Mouse (Mus musculus): ENCODE data around the gene Ntm. TPM values are rescaled to one million over a fixed set of nuclear protein-coding genes. Genes with fewer than 3 reads are reported as not detected.

The Ntm gene
- polyA plus RNA-seq, 1 experiment, result 0.48 TPM

DNA sequence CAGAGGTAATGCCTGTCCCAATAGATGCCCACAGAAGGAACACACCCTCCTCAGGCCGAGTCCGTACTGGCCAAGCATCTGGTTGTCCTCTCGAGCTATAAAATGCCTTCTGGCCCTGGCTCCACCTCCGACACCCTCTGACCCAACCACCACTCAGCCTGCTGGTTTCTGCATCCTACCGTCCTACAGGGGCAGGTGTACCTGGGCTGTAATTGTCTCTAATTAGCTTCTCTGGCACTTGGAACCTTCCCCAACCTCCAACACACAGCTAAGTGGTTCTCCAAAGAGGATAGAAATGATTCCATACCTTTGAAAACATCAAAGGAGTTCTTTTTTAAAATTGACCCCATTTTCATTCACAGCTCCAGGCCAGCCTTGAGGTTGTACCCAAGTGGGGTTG lies 311.1 kb downstream of the Ntm start:
- H3K27ac ChIP-seq (replicated peaks; ENCODE audit: low read depth, low read length), result no peak overlapping the region
- no peak overlapping the region for H3K4me3 ChIP-seq (ENCODE audit: insufficient read depth, low read depth, low read length)
- no peaks in the 10 kb centered on the region for H3K4me1 ChIP-seq (ENCODE audit: control insufficient read depth, insufficient read depth, insufficient read length, low read length)

DNA sequence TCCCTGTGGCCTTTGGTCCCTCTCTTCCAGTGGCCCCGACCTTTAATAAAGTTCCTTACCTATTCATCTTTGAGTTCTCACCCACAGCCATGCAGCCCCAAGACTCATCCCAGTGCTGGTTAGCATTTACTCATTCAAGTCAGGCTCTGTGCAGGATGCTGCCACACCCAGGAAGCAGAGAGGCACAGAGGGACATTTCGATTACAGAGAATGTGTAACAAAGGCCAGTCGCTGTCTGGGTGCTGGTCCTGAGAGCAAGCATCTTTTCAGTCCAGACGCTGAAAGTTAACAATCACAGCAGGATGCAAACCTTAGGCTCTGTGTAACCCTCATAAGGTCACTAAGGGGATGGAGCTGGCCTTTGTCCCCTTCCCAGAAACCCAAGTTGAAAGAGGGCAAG lies 311.7 kb downstream of the Ntm start:
- H3K4me3 ChIP-seq (ENCODE audit: insufficient read depth, low read depth, low read length), result no peak overlapping the region
- H3K4me1 ChIP-seq (ENCODE audit: control insufficient read depth, insufficient read depth, insufficient read length, low read length), result no peaks in the 10 kb centered on the region
- no peak overlapping the region for H3K27ac ChIP-seq (replicated peaks; ENCODE audit: low read depth, low read length)

GRCm38 (mm10) chr9:29650679-29651078 lies 312.3 kb downstream of the Ntm start:
- Histone ChIP-seq H3K4me3 (ENCODE audit: insufficient read depth, low read depth, low read length) (no peak overlapping the region), H3K27ac (replicated peaks; ENCODE audit: low read depth, low read length) (no peak overlapping the region), H3K4me1 (ENCODE audit: control insufficient read depth, insufficient read depth, insufficient read length, low read length) (no peaks in the 10 kb centered on the region)

GRCm38 (mm10) chr9:29650266-29650665 lies 312.7 kb downstream of the Ntm start:
- Histone ChIP-seq H3K27ac (replicated peaks; ENCODE audit: low read depth, low read length) (no peak overlapping the region), H3K4me3 (ENCODE audit: insufficient read depth, low read depth, low read length) (no peak overlapping the region), H3K4me1 (ENCODE audit: control insufficient read depth, insufficient read depth, insufficient read length, low read length) (no peaks in the 10 kb centered on the region)

- Histone ChIP-seq H3K4me1 (ENCODE audit: control insufficient read depth, insufficient read depth, insufficient read length, low read length) (no peaks in the 10 kb centered on the region), H3K27ac (replicated peaks; ENCODE audit: low read depth, low read length) (no peak overlapping the region)
Observed at GRCm38 (mm10) chr9:29648256-29648655, 314.7 kb downstream of the Ntm start.

DNA sequence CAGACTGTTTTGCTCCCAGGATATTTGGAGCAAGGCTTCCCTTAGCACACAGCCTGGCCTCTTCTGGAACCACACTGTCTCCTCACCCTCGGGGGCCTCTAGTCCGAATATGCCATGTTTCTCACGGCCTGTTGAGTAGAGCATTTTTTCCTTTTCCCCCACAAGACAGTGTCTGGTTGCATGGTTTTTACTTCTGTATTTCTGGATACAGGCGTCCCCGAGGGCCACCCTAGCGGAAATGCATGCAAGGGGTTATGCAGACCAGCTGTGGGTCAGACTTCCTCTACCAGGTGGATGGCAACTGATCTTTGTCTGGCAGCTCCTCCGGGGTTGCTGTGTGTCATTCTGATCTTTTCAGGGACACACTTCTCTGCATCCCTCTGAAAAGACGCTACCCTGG lies 315.2 kb downstream of the Ntm start:
- H3K4me3 ChIP-seq (ENCODE audit: insufficient read depth, low read depth, low read length), result no peak overlapping the region
- no peak overlapping the region for H3K27ac ChIP-seq (replicated peaks; ENCODE audit: low read depth, low read length)
- no peaks in the 10 kb centered on the region for H3K4me1 ChIP-seq (ENCODE audit: control insufficient read depth, insufficient read depth, insufficient read length, low read length)

More at GRCm38 (mm10) chr9:29648256-29648655, 314.7 kb downstream of the Ntm start:
- no peak overlapping the region for H3K4me3 ChIP-seq (ENCODE audit: insufficient read depth, low read depth, low read length)

- Histone ChIP-seq H3K4me1 (ENCODE audit: control insufficient read depth, insufficient read depth, insufficient read length, low read length) (no peaks in the 10 kb centered on the region), H3K4me3 (ENCODE audit: insufficient read depth, low read depth, low read length) (no peak overlapping the region), H3K27ac (replicated peaks; ENCODE audit: low read depth, low read length) (no peak overlapping the region)
Observed at GRCm38 (mm10) chr9:29645796-29646400, 317.0 kb downstream of the Ntm start.

- no peak overlapping the region for H3K4me3 ChIP-seq (ENCODE audit: insufficient read depth, low read depth, low read length)
- no peaks in the 10 kb centered on the region for H3K4me1 ChIP-seq (ENCODE audit: control insufficient read depth, insufficient read depth, insufficient read length, low read length)
- H3K27ac ChIP-seq (replicated peaks; ENCODE audit: low read depth, low read length), result no peak overlapping the region
Observed at GRCm38 (mm10) chr9:29642997-29643657, 319.8 kb downstream of the Ntm start.

DNA sequence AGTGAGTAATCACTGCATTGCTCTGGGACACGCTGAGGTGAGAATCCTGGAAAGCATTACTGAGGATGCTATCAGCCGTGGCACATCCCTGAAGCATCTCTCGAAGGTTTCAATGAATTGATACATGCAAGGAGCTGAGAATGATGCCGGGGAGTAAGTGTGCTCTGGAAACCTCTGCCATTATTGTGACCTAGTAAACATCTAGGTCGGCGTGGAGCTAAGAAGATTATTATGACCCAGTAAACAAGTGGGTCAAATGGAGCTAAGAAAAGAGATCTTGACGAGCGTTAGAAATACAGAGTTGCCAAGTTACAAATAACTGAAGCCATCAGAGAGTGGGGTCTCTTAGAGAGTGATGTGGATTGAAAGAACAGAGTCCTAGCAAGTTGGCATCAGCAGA lies 325.6 kb downstream of the Ntm start:
- Histone ChIP-seq H3K4me3 (ENCODE audit: insufficient read depth, low read depth, low read length) (no peak overlapping the region), H3K27ac (replicated peaks; ENCODE audit: low read depth, low read length) (no peak overlapping the region), H3K4me1 (ENCODE audit: control insufficient read depth, insufficient read depth, insufficient read length, low read length) (no peaks in the 10 kb centered on the region)

- H3K4me1 ChIP-seq (ENCODE audit: control insufficient read depth, insufficient read depth, insufficient read length, low read length), result no peaks in the 10 kb centered on the region
- H3K27ac ChIP-seq (replicated peaks; ENCODE audit: low read depth, low read length), result no peak overlapping the region
Observed at GRCm38 (mm10) chr9:29617181-29617580, 345.8 kb downstream of the Ntm start.

DNA sequence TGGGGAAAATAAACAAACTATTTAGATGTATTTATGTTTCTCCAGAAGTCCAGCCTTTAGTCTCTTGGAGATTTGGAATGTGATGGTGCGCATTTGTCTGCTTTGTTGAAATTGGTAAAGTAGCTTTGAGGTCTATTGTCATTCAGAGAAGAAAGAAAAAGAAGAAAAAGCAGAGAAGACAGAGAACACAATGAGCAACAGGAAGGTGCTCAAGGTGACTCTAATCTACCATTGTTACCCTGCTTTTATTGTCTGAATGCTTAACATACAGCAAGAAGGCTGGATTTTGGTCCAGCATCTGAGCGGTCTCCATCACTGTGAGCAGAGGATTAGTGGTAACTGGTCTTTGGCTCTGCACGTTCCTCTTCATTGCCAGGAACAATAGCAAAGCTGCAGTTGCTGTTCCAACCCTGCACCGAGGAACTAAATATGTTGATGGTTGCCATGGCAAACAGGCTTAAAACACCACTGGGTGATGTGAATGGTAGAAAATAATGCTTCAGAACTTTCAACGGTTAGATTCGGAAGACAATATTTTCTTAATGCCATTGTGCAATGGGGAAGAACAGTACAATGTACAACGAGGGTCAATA lies 350.8 kb downstream of the Ntm start:
- Histone ChIP-seq H3K27ac (replicated peaks; ENCODE audit: low read depth, low read length) (no peak overlapping the region), H3K4me3 (ENCODE audit: insufficient read depth, low read depth, low read length) (no peak overlapping the region)

More at GRCm38 (mm10) chr9:29617181-29617580, 345.8 kb downstream of the Ntm start:
- no peak overlapping the region for H3K4me3 ChIP-seq (ENCODE audit: insufficient read depth, low read depth, low read length)

DNA sequence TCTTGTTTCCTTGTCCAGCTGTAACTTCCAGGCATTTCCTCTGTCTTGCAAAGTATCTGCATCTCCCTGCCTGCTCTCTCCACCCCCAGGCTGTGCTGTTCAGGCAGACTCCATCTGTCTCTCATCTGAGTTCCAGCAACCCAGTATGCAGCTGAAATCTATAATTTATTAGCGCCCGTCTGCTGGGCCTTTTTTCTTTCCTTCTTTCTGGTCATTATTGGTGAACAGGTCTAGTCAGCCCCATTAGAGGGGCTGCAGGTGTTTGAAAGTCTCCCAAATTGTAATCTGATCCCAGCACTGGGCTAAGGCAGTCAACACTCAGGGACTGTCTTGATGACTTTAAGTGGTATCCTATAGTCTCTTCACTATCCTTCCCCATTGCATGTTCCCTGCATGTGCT lies 352.1 kb downstream of the Ntm start:
- Histone ChIP-seq H3K27ac (replicated peaks; ENCODE audit: low read depth, low read length) (no peak overlapping the region), H3K4me1 (ENCODE audit: control insufficient read depth, insufficient read depth, insufficient read length, low read length) (no peaks in the 10 kb centered on the region), H3K4me3 (ENCODE audit: insufficient read depth, low read depth, low read length) (no peak overlapping the region)

More for the DNA sequence above, 350.8 kb downstream of the Ntm start:
- H3K4me1 ChIP-seq (ENCODE audit: control insufficient read depth, insufficient read depth, insufficient read length, low read length), result no peaks in the 10 kb centered on the region

DNA sequence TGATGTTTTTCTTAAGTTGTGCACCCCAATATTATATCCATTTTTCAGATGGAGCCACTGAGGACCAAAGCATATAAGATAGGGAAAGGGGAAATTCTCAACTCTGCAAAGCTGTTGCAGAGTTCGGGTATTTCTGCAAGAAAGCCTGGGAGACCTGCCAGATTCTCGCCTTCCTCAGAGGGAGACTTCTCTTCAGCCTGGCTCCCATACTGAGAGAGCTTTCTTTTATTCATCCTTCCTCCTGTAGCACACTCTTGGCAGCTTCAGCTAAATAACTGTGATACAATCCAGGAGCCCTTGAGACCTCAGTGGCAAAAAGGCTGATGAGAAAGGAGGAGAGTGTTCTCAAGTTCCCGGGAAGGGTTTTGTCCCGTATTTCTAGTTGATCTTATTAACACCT lies 365.3 kb downstream of the Ntm start:
- Histone ChIP-seq H3K4me3 (ENCODE audit: insufficient read depth, low read depth, low read length) (no peak overlapping the region), H3K27ac (replicated peaks; ENCODE audit: low read depth, low read length) (no peak overlapping the region), H3K4me1 (ENCODE audit: control insufficient read depth, insufficient read depth, insufficient read length, low read length) (no peaks in the 10 kb centered on the region)

GRCm38 (mm10) chr9:29595321-29595720 lies 367.6 kb downstream of the Ntm start:
- Histone ChIP-seq H3K4me3 (ENCODE audit: insufficient read depth, low read depth, low read length) (no peak overlapping the region), H3K27ac (replicated peaks; ENCODE audit: low read depth, low read length) (no peak overlapping the region), H3K4me1 (ENCODE audit: control insufficient read depth, insufficient read depth, insufficient read length, low read length) (no peaks in the 10 kb centered on the region)

DNA sequence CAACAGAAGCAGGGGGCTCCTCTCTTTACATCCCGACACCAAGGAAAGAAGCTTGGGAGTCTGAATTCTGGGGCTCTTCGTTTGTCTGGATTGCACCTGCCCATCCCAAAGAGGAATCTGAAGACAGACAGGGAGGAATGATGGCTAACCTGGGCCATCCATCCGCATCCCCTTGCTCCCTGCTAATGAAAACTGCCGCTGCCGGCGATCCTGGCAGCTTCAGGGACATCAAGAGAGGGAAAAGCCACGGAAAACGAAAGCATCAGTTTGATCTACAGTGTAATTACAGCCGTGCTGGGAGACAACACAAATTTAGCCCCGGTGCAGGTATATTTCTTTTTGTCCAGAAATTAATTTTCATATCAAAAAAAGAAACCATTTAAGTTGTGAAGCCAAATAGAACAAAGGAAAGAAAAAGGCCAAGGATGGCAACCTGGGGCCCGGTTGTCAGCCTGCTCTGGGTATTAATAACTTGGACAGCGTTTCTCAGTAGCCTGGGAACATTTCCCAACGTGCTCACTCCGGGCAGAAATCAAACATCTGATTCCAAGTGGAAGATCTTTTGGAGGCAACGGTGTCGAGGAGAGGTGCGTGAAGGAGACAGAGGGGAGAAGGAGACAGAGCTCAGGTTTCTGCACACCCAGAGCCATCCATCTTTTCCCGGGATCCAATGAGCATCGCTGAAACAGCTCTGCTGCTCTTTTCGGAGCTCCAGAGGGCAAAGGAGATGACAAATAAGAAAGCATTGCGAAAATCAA lies 368.2 kb downstream of the Ntm start:
- Histone ChIP-seq H3K27ac (replicated peaks; ENCODE audit: low read depth, low read length) (no peak overlapping the region), H3K4me3 (ENCODE audit: insufficient read depth, low read depth, low read length) (no peak overlapping the region), H3K4me1 (ENCODE audit: control insufficient read depth, insufficient read depth, insufficient read length, low read length) (no peaks in the 10 kb centered on the region)
